Mouse (Mus musculus): ENCODE measurements at regions not wholly inside any gene's neighbourhood (a gene's known extent, or its start where the extent isn't known, plus 50 kb on each side); places are given as distances from the start of the nearest gene placed in this dataset.

DNA sequence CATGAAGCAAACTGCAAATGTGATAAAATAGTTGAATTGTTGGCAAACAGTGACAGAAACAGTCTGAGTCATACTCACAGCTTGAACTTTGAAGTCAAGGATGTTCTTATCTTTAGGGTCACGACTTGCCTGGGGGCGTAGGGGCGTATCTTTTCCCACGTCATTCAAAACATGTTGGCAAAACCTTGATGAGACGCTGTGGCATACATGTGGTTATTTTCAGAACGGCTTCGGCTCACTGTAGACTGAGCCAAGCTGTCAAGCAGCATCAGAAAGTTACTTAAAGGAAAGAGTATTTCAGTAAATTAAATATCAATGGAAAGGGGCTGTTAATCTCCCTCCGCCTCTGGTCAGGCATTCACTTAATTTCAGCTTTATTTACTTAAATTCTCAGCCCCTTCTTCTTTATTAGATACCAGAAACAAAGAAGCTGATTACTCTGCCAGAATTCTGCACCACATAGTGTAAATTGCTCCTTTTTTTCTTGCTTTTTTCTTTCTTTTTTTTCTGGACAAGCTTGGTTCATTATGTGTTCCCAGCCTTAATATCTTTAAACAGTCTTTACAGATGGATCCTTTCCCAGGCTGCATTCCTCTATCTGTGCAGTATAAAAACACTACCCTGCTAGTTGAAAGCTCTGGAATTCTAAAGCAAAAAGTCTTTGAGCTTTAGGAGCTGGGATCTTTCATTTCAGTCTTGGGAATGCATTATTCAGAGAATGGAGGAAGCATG, 302.9 kb upstream of the Epha3 start:
- peak; percentile 53 for DNase-seq

DNA sequence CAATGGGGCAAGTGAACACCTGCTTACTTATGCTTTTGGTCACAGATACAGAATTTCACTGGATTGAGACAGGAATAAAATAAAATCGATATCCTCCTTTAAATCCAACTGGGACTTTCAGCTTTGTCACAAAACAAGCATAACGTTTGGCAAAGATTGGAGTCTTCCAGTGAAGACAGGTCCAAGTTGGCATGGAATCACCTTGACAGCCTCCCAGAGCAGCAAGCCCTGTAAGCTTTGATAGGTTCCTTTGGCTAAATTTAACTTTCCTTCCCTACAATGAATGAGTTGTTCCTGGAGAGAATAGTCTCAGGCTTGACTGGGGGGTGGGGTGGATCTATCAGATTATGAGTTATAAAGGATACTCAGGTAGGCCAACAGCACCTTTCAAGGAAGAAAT, 302.1 kb upstream of the Epha3 start:
- no peak for DNase-seq

DNA sequence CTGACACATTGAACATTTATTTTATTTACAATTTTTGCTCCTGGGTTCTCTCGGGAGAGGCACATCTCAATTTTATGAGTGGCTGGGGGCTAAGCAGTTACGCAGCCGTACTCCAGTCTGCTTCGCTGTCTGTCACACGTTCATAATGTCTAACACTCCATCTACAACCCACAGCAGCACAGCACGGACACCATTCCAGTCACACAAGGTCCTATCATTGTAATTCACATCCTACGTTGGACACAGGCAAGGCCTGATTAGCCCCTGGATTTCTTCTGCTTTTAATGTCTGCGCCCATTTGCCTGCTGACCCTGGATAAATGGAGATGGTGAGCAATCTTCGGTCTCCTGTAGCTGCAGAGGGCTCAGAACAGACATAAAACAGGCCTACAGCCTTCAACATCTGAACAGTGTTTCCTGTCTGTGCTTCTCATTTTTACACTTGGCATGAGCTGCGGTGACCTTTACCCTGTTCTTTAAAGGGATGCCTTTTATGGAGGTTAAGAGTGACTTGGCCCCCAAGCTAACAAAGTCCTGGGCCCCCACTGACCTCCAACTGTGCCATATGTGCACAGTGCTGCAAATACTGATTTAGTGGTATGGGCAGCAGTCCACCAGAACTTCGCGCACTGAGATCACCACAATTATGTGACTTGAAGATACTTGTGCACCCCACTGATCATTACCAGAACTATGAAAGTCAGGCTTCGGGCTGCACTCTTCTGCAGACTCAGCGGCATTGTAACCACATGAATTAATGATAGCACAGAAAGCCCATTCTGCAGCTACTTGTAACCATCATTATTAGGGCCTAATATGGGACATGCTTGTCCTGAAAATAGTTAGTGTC, 281.9 kb upstream of the Epha3 start:
- DNase-seq, result no peak

Measured in adrenal gland, adult 2 months (tissue).